Mouse (Mus musculus) megakaryocyte, embryonic 14.5 days (primary cell): ENCODE data around the gene Rapsn. TPM values are rescaled to one million over a fixed set of nuclear protein-coding genes. Genes with fewer than 3 reads are reported as not detected.

Source experiments
- H3K27me3 ChIP-seq: replicated peaks from 2 replicates; pipeline ENCODE3; 2012; ENCODE audit warnings: inconsistent platforms
- H3K36me3 ChIP-seq: replicated peaks from 2 replicates; pipeline ENCODE3; 2012; ENCODE audit warnings: low read length, inconsistent platforms, mixed read lengths
- H3K4me1 ChIP-seq: 2 replicates; pipeline ENCODE4 v1.6.1; 2012; ENCODE audit warnings: inconsistent platforms
- H3K4me3 ChIP-seq: replicated peaks from 2 replicates; pipeline ENCODE3; 2012; ENCODE audit warnings: moderate library complexity, mild to moderate bottlenecking, inconsistent platforms
- H3K9me3 ChIP-seq: 2 replicates; pipeline ENCODE4 v1.6.1; 2012; ENCODE audit warnings: inconsistent platforms
- FLI1 ChIP-seq: IDR thresholded peaks from 2 replicates; pipeline ENCODE4 v1.6.1; 2012; ENCODE audit warnings: low read length, inconsistent platforms, mixed read lengths
- GATA1 ChIP-seq: IDR thresholded peaks from 3 replicates; pipeline ENCODE4 v1.6.1; 2012; ENCODE audit warnings: mixed read lengths, low read length, inconsistent platforms, borderline replicate concordance
- polyA plus RNA-seq: library from polyadenylated mRNA; stranded (reverse); fragments of >175 nt; gene quantifications from 2 replicates; pipeline ENCODE4 v1.2.3, GENCODE M21; 2012; ENCODE audit warnings: low replicate concordance; ENCODE audit not compliant: insufficient read depth

The Rapsn gene
- polyA plus RNA-seq, 1 experiment = 10.3 TPM

- Histone ChIP-seq H3K4me3 (no peak overlapping the region), H3K36me3 (peaks cover 6% of the 10 kb centered on the region), H3K9me3 (no peaks in the 10 kb centered on the region), H3K4me1 (peaks cover 98% of the 10 kb centered on the region), H3K27me3 (no peaks in the 10 kb centered on the region)
- TF ChIP-seq FLI1 (no peak), GATA1 (no peak)
These were observed 51.2 kb downstream of the Rapsn start for GRCm38 (mm10) chr2:91086392-91087237.

- no peaks in the 10 kb centered on the region for H3K9me3 ChIP-seq
- peak overlapping the region; percentile 65 for H3K4me3 ChIP-seq
- H3K27me3 ChIP-seq = no peaks in the 10 kb centered on the region
- H3K4me1 ChIP-seq = peaks cover 97% of the 10 kb centered on the region
- H3K36me3 ChIP-seq = peaks cover 6% of the 10 kb centered on the region
- TF ChIP-seq FLI1 (no peak), GATA1 (no peak)
These were observed 52.0 kb downstream of the Rapsn start for GRCm38 (mm10) chr2:91087453-91087852.

- TF ChIP-seq GATA1 (no peak), FLI1 (no peak)
- Histone ChIP-seq H3K9me3 (no peaks in the 10 kb centered on the region), H3K36me3 (peaks cover 8% of the 10 kb centered on the region), H3K4me3 (peak overlapping the region; percentile 47), H3K27me3 (no peaks in the 10 kb centered on the region), H3K4me1 (peaks cover 95% of the 10 kb centered on the region)
These were observed 53.6 kb downstream of the Rapsn start for GRCm38 (mm10) chr2:91088987-91089386.

- no peak for TF ChIP-seq GATA1
- TF ChIP-seq FLI1 = no peak
- no peaks in the 10 kb centered on the region for H3K9me3 ChIP-seq
- no peaks in the 10 kb centered on the region for H3K27me3 ChIP-seq
- H3K36me3 ChIP-seq = peaks cover 9% of the 10 kb centered on the region
- no peak overlapping the region for H3K4me3 ChIP-seq
- H3K4me1 ChIP-seq = peaks cover 95% of the 10 kb centered on the region
These were observed 54.8 kb downstream of the Rapsn start for GRCm38 (mm10) chr2:91090208-91090607.

- peaks cover 9% of the 10 kb centered on the region for H3K36me3 ChIP-seq
- H3K4me1 ChIP-seq = peaks cover 95% of the 10 kb centered on the region
- no peak overlapping the region for H3K4me3 ChIP-seq
- TF ChIP-seq FLI1 = no peak
- TF ChIP-seq GATA1 = no peak
- H3K27me3 ChIP-seq = no peaks in the 10 kb centered on the region
- H3K9me3 ChIP-seq = no peaks in the 10 kb centered on the region
These were observed 55.4 kb downstream of the Rapsn start for GRCm38 (mm10) chr2:91090827-91091226.

Other genes with a start within 250 kb of the Rapsn start
- 6.1 and 10.1 TPM in 2 replicates for gene Mtch2, start 188.5 kb upstream of the Rapsn start, polyA plus RNA-seq
- 0.18 TPM in 1 of 2 replicates, not detected in the other for gene C1qtnf4, start 149.8 kb upstream of the Rapsn start, polyA plus RNA-seq
- 2.4 and 5.0 TPM in 2 replicates for gene Kbtbd4, start 130.9 kb upstream of the Rapsn start, polyA plus RNA-seq
- gene Ndufs3, start 130.8 kb upstream of the Rapsn start, polyA plus RNA-seq = 16.0 and 56.8 TPM in 2 replicates
- gene Celf1, start 95.2 kb upstream of the Rapsn start, polyA plus RNA-seq = 8.0 and 10.4 TPM in 2 replicates
- gene Psmc3, start 18.4 kb downstream of the Rapsn start, polyA plus RNA-seq = 29.3 and 127 TPM in 2 replicates
- gene Slc39a13, start 34.8 kb downstream of the Rapsn start, polyA plus RNA-seq = 28.0 and 30.3 TPM in 2 replicates
- 24.1 and 123 TPM in 2 replicates for gene Spi1, start 46.8 kb downstream of the Rapsn start, polyA plus RNA-seq
- 0.20 TPM in 1 of 2 replicates, not detected in the other for gene Mybpc3, start 82.5 kb downstream of the Rapsn start, polyA plus RNA-seq
- gene Madd, start 148.2 kb downstream of the Rapsn start, polyA plus RNA-seq = 8.8 and 14.6 TPM in 2 replicates
- 7.4 TPM in 1 of 2 replicates, not detected in the other for gene Nr1h3, start 167.2 kb downstream of the Rapsn start, polyA plus RNA-seq
- 5.2 and 6.5 TPM in 2 replicates for gene Acp2, start 167.3 kb downstream of the Rapsn start, polyA plus RNA-seq
- 0.57 TPM in 1 of 2 replicates, not detected in the other for gene Ddb2, start 201.4 kb downstream of the Rapsn start, polyA plus RNA-seq
- 0.47 TPM in 1 of 2 replicates, not detected in the other for gene Pacsin3, start 220.3 kb downstream of the Rapsn start, polyA plus RNA-seq
- 19.6 and 28.6 TPM in 2 replicates for gene Arfgap2, start 229.4 kb downstream of the Rapsn start, polyA plus RNA-seq